Mouse (Mus musculus) MEL (cell line): Measurements from ENCODE around the gene Ubtd2.

Experiments used
- CHD1 ChIP-seq: IDR thresholded peaks from 2 replicates; pipeline ENCODE4 v1.6.1; 2012; ENCODE audit warnings: low read depth, mild to moderate bottlenecking, inconsistent platforms, low read length, improper control_type of control experiment
- GATA1 ChIP-seq: IDR thresholded peaks from 2 replicates; pipeline ENCODE4 v1.6.1; 2011; ENCODE audit warnings: low read depth, low read length, improper control_type of control experiment
- POLR2A ChIP-seq, 2 experiments: IDR thresholded peaks; 2 replicates each; pipeline ENCODE4 v1.6.1; 2011 to 2012; ENCODE audit warnings: low read length in 2 of 2, mild to moderate bottlenecking in 2 of 2, control low read depth in 1 of 2, improper control_type of control experiment in 1 of 2, low read depth in 1 of 2, moderate library complexity in 1 of 2; ENCODE audit not compliant: control insufficient read depth in 1 of 2, insufficient read depth in 1 of 2, poor library complexity in 1 of 2
- ZC3H11A ChIP-seq: IDR thresholded peaks from 2 replicates; pipeline ENCODE4 v1.6.1; 2012; ENCODE audit warnings: low read depth, mild to moderate bottlenecking, inconsistent platforms, low read length, improper control_type of control experiment
- ZNF384 ChIP-seq: IDR thresholded peaks from 2 replicates; pipeline ENCODE4 v1.6.1; 2012; ENCODE audit warnings: low read depth, mild to moderate bottlenecking, inconsistent platforms, low read length, improper control_type of control experiment

GRCm38 (mm10) chr11:32495283-32495682 is 40.1 kb downstream of the Ubtd2 start:
- TF ChIP-seq POLR2A (IDR thresholded peaks at IDR 0.05; ENCODE audit: control insufficient read depth in 1 of 2, insufficient read depth in 1 of 2, low read depth in 1 of 2, low read length in 2 of 2, poor library complexity in 1 of 2): no peak
- no peak for TF ChIP-seq ZNF384
- no peak for TF ChIP-seq CHD1
- no peak for TF ChIP-seq ZC3H11A
- TF ChIP-seq GATA1: no peak
